Mouse (Mus musculus): ENCODE measurements around the gene Fam107b.
"Not testable (repeated sequence)": the region's sequence is repeated elsewhere in the genome, so short reads cannot be mapped to it uniquely, and the experiment has no call there.

Gene Fam107b

DNA sequence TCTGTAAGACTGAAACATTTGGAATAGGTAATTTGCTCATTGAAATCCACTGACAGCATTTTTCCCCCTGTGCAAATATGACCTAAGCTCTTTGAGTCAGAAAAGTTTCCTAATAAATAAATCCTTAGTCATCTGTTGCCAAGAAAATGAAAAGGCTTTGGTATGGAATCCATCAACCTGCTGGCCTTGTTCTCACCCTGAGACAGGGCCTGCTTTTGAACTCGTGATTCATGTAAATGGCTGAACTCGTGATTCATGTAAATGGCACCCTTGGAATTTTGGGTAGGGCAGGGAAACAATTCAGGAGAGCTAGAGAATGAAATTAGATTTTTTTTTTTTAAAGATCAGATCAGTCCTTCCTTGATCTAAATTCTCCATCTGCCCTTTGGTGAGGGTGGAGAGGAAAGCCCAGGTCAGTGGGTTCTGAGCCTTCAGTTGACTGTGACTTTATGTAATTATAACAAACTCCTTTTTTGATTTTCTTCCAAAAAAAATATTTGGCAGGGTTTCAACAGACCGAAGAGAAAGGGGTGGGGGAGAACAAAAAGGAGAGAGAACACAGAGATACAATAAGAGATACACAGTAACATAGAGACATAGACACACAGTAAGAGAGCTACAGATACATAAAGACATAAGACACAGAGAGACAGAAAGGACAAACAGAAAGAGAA, 142.2 kb downstream of the Fam107b start:
- no peak for DNase-seq (ENCODE audit: low spot score in 2 of 2)

DNA sequence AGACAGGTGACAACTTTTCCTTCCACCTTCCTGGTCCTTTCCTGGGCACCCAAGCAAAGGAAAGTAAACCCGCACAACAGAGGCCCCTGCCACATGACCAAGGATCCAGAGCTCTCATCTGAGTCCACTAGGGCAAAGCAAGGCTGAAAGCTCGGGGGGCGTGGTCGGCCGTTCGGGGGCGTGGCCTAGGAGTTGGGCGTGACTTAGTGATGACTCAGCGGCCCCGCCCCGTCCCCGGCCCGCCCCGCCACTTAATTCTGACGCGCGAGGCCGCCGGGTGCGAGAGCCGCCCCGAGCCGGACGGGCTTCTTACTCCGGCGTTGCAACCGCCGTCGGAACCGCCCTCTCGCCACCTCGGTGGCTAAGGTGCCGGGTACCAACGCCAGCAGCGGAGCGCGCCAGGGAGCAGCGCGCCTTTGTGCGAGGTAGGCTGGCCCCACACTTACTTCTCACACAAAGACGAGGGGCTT, 143.0 kb downstream of the Fam107b start:
- DNase-seq (ENCODE audit: low spot score in 2 of 2), result peak; percentile 86 to 90

DNA sequence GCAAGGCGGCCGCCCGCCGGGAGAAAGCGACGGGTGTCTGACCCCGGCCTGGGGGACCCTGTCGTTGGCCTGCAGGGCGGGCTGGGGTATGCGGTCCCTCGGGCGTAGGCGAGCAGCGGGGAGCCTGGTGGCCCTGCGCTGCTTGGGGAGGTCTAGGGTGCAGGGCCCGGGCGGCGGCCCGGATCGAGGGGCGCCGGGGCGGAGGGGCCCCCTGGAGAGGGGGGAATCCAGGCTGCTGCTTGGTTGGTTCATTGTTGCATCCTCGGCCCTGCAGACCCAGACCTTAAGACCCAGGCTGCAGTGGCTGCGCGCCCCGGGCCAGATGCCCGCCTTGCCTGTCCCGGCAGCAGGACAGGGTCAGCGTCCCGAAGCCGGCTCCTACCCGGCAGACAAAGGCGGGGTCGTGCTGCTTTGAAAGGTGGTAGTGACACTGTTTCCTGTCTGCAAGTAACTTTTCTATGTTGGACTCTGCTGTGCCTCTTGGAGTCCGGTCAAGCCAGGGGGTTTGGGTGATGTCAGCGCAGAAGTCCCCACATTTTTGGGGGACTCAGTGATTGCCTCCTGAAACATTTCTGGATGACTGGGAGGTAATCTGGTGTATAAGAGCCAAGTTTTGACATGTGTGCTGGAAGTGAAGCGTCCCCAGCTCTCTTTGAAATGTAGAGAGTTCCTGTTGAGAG, 143.5 kb downstream of the Fam107b start:
- DNase-seq (ENCODE audit: low spot score in 2 of 2), result peak in 1 of 2 experiments; percentile 26

DNA sequence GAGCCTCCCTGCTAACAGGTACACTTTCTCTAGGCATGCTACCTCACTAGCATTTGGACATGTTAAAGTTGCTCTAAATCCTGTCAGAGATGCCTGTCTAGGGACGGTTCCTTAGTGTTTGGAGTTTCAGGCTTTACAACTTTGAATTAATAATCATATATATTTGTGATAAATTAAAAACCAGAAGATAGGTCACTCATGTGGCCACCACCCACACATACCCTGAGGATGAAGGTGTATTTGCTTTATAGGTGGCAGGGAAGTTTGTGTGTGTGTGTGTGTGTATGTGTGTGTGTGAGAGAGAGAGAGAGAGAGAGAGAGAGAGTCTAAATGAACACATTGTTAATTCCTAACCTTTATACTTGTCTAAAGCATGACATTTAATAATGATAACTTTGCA, 144.2 kb downstream of the Fam107b start:
- no peak for DNase-seq (ENCODE audit: low spot score in 2 of 2)

DNA sequence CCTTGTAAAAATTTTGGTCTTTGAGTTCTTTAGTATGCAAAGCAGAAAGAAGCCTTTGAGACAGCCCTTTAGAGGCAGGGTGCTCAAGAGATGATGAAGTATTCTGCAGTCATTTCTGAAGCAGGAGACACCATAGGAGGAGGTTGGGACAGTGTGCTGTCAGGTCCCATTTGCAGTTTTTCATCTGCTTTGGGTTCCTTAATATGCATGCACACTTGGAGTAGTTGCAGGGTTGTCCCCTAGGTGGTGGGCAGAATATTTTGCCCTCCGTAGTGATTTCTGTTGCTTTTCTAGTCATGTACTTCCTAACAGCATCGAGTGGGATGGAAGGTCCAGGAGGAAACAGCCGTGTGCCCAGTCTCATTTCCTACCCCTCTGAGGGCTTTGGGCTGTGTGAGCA, 145.1 kb downstream of the Fam107b start:
- DNase-seq (ENCODE audit: low spot score in 2 of 2), result no peak

DNA sequence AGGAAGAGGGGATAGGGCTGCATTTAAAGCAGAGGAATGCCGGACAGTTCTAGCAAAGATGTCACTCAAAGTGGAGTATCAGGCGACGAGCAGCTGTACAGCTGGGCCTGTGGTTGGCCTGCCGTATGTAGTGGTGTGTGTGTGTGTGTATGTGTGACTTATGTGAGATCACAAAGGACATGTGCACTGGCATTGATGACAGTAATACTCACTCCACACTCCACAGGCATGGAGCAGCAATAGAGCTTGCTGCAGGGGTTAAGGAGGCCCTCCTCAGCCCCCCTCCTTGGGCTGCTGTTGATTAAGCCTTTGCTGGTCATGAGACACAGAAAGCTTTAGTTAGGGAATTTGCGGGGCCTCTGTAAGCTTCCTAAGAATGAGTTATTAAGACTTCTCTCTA, 147.0 kb downstream of the Fam107b start:
- DNase-seq (ENCODE audit: low spot score in 2 of 2), result no peak

DNA sequence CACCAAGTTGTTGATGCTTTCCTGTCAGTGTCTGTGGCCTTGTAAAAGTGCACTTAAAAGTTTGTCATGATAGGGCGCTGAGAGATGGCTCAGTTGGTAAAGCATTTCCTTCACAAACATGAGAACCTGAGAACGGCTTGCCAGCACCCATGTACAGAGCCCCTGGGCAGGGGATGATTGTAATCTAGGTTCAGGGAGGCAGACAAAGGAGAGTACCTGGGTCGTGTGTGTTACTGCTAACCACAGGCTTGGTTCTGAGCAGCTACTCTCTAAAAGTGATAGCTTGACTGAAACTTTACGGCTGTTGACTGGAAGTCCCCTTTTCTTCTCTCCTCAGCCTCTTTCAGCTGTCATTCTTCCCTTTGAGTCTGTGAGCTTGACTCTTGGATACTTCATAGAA, 147.6 kb downstream of the Fam107b start:
- no peak for DNase-seq (ENCODE audit: low spot score in 2 of 2)

DNA sequence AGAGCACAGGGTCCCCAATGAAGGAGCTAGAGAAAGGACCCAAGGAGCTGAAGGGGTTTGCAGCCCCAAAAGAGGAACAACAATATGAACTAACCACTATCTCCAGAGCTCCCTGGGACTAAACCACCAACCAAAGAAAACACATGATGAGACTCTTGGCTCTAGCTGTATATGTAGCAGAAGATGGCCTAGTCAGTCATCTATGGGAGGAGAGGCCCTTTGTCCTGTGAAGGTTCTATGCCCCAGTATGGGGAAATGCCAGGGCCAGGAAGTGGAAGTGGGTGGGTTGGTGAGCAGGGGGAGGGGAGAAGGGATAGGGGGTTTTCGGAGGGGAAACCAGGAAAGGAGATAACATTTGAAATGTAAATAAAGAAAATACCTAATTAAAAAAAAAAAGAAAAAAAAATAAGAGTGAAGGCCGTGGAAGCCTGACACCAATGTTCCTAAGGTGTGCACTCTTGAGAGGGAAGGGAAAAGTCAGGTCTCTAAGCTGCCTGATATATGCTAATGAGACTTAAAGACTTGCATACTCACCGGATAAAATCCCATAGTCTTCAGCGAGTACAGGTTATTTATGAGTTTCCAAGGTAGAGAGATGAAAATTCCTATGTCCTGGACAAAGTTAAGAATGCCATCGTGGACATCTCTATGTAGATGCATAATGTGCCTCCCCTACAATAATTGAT, 149.3 kb downstream of the Fam107b start:
- DNase-seq (ENCODE audit: low spot score in 2 of 2), result not testable (repeated sequence)

DNA sequence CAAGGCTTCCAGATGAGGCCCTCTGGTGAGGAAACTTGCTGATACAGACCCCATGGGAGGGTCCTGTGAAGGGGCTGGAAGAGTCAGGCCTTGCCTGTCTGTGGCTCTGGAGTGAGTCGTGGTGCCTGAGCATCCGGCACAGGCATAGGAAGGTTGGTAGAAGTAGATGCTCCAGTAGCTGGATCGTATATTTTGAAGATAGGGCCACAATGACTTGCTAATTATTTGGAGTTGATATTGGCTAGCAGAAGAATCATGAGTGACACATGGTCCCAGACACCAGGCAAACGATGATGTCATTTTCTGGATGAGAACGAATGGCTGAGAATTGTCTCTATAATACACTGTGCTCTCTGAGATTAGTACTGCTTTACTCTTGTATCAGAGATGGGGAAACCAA, 150.8 kb downstream of the Fam107b start:
- no peak for DNase-seq (ENCODE audit: low spot score in 2 of 2)

DNA sequence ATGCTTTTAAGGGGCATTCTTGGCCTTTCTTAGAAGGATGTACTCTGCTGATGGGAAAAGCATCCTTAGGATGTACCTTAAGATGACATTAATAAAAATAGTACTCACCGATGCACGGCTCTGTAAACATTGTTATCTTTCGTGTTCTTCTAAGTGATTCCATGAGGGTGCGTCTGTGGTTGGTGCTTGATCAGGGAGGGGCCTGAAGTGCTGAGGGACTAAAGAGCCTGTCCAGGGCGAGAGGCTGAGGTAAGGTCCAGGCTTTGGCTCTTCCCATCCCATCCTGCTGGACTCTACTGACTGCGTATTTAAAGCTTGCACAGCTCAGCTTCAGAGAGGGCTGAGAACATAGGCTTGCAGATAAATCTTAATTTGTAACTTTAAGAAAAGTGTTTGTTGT, 151.7 kb downstream of the Fam107b start:
- DNase-seq (ENCODE audit: low spot score in 2 of 2), result no peak

DNA sequence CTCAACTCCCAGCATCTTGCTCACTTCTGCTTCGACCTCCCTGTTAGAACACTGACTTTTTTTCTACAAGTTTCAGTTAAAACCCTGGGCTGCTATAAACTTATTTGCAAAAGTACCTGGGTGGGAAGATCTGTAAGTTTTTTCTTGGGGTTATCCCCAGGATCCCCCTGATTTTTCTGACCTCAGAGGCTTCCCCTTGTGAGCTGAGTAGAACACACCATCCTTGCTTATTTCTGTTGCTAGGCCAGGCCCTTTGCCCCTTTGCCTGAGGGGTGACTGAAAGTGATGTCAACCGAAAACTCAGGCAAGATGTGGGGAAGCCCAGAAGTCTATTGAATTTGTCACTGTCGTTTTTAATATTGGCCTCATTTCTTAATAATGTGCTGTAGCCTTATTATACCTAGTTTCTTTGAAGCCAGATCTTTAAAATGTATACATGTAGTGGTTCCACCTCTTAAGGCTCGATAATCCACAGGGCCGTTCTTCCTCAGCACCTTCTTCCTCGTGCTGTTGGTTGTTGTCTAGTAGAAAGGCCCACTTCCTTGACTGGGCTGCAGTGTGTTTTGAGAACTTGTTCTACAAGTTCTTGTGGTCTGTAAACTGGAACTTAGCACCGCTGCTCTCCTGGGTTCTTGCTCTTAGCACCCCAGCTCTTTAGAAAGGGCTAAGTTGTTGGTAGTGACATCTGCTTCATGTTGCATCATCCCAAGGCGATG, 153.3 kb downstream of the Fam107b start:
- no peak for DNase-seq (ENCODE audit: low spot score in 2 of 2)

DNA sequence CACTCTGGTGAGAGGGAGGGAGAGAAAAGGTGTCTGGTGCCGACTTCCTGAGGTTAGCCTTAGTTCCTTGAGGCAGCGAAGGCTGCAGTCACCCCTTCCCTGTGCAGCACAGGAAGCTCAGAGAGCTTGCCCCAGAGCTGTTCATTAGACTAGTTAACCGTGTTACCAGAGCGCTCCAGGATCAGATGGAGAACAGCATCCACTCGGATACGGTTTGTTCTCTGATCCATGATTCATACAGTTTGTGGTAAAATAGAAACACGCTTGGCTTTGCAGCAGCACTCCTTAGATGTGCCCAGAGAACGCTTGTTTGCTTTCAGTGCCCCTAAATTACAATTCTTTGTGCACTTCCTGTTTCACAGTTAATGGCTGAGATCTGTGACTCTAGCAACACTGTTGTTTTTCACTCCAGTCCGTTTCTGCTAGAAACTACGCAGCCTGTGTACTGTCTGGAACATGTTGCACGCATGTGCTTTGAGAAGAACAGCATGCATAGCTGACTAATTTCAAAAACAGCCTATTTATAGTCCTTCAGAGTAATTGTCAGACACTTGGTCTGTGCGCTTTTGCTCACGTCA, 156.3 kb downstream of the Fam107b start:
- no peak for DNase-seq (ENCODE audit: low spot score in 2 of 2)

DNA sequence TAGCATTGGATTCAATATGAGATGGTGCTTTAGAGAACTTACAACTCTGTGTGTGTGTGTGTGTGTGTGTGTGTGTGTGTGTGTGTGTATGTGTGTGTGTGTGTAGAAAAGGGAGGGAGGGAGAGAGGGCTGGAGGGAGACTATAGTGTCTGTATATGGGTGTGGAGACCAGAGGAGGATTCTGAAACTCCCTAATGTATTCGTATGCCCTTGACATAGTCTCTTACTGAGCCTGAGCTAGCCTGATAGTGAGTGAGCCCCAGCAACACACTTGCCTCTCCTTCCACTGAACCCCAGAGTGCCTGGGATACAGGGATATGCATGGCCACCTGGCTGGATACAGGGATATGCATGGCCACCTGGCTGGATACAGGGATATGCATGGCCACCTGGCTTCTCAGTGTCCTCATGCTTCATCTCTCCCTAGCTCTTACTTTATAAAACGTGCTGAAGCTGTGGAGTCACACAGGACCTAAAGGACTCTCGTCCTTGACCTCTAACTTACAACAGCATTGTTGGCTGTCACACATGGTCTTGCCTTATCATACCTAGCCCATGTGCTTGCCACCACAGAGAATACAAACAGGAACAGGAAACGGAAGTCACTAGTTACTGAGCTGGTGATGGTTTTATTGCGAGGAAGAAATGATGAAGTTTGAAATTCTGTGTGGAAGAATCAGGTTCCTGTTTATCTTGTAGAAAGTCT, 157.1 kb downstream of the Fam107b start:
- no peak for DNase-seq (ENCODE audit: low spot score in 2 of 2)

DNA sequence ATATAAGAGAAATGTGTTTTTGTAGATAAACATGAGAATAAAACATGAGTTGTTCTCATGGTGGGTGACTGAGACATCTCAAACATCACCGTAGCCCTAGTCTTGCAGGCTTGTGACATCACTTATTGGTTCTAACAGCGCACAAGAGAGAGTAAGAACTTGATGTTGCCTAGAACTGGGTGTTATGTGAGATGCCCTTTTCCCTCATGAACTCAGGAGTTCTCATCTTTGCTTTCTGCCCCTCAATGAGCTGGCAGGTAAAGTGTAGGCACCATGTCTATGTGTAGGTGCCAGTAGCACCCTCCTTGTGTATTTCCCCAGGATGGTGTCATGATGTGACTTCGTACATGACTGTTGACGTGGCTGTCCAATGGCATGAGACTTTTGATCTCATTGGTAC, 157.8 kb downstream of the Fam107b start:
- DNase-seq (ENCODE audit: low spot score in 2 of 2), result no peak

DNA sequence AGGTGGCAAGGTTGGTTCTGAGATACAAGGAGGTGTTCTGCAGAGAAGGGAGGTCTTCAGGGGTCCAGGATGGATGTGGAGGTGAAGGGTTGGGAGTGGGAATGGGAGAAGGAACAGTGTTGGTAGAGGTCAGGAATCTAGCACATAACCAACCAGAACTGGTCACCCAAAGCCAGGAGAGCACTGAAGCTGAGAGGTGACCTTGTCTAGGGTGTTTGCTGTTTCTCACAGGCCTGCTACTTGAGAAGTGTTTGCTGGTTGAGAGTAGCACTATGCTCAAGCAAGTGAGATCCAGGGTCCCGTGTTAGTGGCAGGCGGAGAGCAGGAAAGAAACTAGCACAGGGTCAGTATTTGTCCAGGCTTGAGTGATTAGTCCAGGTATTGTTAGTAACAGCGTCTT, 159.3 kb downstream of the Fam107b start:
- DNase-seq (ENCODE audit: low spot score in 2 of 2), result no peak

DNA sequence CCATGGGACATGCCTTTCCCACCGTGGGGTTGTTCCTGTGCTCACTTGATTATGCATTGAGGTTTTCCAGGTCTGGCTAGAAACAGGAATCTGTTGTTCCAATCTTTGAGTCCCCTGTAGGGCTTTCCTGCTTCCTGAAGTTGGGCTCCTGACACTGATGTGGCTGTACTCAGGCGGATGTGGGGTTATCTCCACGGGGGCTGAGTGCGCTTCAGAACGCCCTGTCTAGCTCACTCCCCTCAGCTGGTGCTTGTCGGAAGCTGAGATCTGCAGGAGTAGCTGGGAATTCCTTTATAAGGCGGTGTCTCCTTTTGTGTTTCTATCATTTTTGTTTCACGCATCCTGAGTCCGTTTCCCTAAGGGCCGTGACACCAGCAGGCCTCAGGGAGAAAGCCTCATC, 160.5 kb downstream of the Fam107b start:
- DNase-seq (ENCODE audit: low spot score in 2 of 2), result no peak

DNA sequence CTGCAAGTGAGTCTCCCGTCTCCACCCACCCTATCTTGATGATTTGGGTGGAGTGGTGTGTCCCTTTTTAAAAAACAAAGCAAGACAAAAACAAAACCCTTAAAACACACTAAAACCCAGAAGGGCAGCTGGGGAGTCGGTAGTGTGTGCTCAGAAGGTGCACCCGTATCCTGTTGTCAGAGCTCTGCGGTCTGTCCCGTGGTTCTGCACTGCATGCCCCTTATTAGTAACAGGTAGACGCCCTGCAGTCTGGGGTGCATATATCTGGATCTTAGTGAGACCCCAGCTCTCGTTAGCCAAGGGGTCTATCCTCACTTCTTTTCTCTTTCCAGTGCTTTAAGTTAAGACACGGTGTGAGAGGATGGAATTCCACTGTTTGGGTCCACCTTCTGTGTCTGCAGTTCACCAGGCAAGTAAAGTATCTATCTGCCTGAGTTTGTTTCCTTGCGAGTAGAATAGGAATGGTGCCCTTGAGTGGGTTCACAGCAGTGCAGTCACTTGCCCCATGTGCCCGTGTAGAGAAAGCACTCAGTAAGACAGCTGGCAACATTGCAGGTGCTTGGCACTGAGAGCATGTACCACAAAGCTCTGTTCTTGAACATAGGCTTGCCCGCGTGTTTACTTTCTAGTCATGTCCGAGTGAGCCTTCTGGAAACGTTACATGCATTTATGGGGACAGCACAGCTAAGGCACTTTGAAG, 161.2 kb downstream of the Fam107b start:
- no peak for DNase-seq (ENCODE audit: low spot score in 2 of 2)

DNA sequence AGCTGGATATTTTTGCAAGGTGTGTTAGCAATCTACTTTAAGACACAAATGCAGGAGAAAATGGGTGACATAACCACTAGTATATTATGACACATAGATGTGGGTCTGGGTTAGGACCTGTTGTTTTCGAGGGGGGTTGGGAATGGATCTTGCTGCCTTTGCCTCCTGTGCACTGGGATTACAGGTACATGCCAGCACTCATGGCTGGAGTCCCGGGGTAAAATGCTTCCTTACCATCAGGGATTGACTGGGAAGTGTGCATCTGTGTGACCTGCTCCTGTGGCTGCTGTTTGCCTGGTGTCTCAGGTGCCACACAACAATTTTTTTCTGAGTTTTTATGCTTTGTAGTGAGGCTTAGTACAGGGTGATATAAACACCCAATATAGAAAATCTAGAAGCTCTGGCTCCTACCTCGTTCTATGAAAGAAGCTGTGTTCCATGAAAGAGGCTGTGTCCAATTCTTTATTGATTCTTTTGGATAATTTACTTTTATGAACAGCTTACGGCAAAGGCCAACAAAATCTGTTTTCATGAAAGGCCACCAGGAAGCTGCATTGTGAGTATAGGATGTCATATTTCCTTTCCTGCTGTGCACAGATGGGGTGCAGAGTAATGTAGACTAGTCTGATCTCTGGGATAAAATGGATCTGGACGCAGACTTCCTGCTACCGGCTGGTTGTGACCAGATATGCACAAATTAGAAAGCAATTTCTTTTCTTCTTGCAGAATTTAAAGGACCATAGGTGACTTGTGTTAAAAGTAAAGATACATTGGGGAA, 167.8 kb downstream of the Fam107b start:
- no peak for DNase-seq (ENCODE audit: low spot score in 2 of 2)

DNA sequence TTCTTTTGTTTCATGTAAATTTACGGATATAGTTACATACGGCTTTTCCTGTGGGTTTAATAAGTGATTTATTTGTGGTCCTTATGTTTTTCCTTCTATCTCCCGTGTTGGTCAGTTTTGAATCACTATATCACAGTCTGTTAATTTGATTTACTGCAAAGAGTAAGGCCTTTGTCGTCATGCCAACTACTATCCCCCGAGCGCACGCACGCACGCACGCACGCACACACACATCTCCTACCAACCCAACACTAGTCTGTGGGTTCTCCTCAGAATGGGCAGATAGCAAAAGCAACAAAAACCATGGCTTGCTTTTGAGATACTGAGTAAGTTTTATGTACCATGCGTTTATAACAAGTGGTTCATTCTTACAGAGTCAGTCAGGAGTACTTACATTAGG, 168.4 kb downstream of the Fam107b start:
- no peak for DNase-seq (ENCODE audit: low spot score in 2 of 2)

Measured in frontal cortex, postnatal 10 days (tissue).